Mouse (Mus musculus): ENCODE measurements around the gene Snx4.

DNA sequence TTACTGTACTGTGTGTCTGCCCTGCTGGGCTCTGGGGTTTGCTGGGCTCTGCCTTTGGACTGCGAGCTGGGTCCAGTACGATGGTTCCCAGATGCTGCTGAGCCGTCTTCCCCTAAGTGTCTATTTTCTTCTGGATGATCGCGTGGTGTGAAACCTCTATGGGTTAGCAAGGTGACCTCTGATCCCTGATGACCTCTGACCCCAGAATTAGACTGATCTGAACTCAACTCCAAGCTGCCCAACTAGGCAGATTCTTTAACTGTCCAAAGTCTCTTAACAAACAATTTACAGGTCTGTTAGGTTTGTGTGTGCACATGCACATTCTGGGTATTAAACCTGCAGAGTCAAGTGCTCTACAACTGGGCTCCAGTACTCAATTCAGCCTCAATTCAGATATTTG lies 91.9 kb downstream of the Snx4 start:
- TF ChIP-seq POLR2A (IDR thresholded peaks at IDR 0.05; ENCODE audit: insufficient read length, low read depth) (no peak), TCF12 (IDR thresholded peaks at IDR 0.05; ENCODE audit: insufficient read depth, poor library complexity, severe bottlenecking) (no peak), USF1 (IDR thresholded peaks at IDR 0.05; ENCODE audit: low read depth) (no peak), MYOG (IDR thresholded peaks at IDR 0.05; ENCODE audit: control insufficient read depth in 1 of 3, insufficient read depth in 1 of 3, insufficient read length in 2 of 3, low read depth in 2 of 3) (no peak), CEBPB (IDR thresholded peaks at IDR 0.05; ENCODE audit: insufficient read depth, poor library complexity, severe bottlenecking) (no peak), MYOD1 (IDR thresholded peaks at IDR 0.05; ENCODE audit: control insufficient read depth in 1 of 3, insufficient read length in 2 of 3, low read depth in 2 of 3) (no peak), POLR2AphosphoS2 (IDR thresholded peaks at IDR 0.05; ENCODE audit: insufficient read length, low read depth) (no peak), MAX (IDR thresholded peaks at IDR 0.05; ENCODE audit: low read depth) (no peak), E2F4 (IDR thresholded peaks at IDR 0.05; ENCODE audit: insufficient read depth) (no peak), REST (IDR thresholded peaks at IDR 0.05; ENCODE audit: insufficient read depth, insufficient read length) (no peak), TCF3 (IDR thresholded peaks at IDR 0.05; ENCODE audit: insufficient read length, low read depth) (no peak)
